Mouse (Mus musculus): ENCODE results near the gene Slc23a4. TPM values are rescaled to one million over a fixed set of nuclear protein-coding genes. Genes with fewer than 3 reads are reported as not detected.
A peak's percentile ranks its signal among the peaks of the same experiment; 100 is the strongest.

Gene Slc23a4
- total and polyA plus RNA-seq, 3 experiments, result 6.2 to 10.2 TPM; not detected in 1

DNA sequence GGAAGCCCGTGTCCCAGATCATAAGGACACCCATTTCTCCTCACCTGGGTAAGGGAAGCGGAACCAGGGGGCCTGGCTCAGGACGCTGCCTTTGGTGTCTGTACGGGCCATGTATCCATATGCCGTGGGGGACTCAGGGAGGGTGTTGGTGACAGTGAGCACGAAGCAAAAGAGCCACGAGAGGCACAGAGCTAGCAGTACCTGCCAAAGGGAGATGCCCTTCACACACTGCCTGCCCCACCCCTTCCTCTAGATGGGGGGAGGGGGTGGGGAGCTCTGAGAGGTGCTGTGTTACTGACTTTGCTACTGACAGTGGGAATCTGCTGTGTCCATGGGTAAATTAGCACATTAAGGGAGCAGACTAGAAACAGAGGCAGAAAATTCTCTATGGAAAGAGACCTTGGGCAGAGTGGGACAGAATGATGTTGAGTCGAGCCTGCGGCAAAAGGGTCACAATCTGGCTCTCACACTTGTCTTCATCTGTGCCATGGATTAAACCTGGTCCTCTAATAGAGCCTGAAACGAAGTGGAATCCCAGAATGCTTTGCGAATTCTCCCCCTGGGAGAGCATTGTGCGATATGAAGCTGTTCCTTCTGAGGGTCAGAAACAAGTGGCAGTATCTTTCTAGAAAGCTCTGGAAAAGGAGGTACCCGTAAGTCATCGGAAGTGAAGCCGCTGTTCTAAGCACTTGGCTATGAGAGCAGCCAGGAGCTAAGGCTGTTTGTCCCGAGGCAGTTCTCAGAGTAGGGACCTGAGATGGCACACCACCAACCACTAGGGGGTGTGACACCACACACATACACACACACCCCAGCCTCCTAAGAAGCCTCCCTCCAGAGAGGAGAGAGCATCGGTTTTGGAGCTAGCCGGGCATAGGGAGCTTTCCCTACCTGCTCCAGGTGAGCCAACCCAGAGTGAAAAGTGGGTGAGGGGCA, 33.0 kb downstream of the Slc23a4 start:
- no peak overlapping the region for H3K4me3 ChIP-seq (ENCODE audit: control insufficient read depth in 1 of 2, insufficient read depth in 1 of 2, low read depth in 2 of 2, low read length in 2 of 2)
- H3K4me1 ChIP-seq (ENCODE audit: control insufficient read depth in 1 of 2, insufficient read depth in 2 of 2, low read length in 2 of 2), result no peaks in the 10 kb centered on the region
- no peak overlapping the region for H3K9ac ChIP-seq (ENCODE audit: control insufficient read depth, low read depth, low read length, poor library complexity, severe bottlenecking)
- DNase-seq (ENCODE audit: low read depth, low spot score), result peak; percentile 65
- no peaks in the 10 kb centered on the region for H3K36me3 ChIP-seq (ENCODE audit: control insufficient read depth in 1 of 2, insufficient read depth in 2 of 2, low read length in 2 of 2)
- no peak overlapping the region for H3K27ac ChIP-seq (ENCODE audit: control insufficient read depth, low read depth, low read length)
- no peaks in the 10 kb centered on the region for H3K27me3 ChIP-seq (ENCODE audit: control insufficient read depth in 1 of 2, insufficient read depth in 2 of 2, low read length in 2 of 2)
- no peaks in the 10 kb centered on the region for H3K79me2 ChIP-seq (ENCODE audit: control insufficient read depth, insufficient read depth, low read length, poor library complexity)
- TF ChIP-seq RCOR1 (IDR thresholded peaks at IDR 0.05; ENCODE audit: low read depth, low read length), result no peak
- peak; percentile 61 for TF ChIP-seq SMC3 (IDR thresholded peaks at IDR 0.05; ENCODE audit: low read depth, low read length)
- TF ChIP-seq RAD21 (IDR thresholded peaks at IDR 0.05; ENCODE audit: low read depth, low read length), result peak; percentile 51
- peak; percentile 52 to 71 (median 71) for TF ChIP-seq CTCF (IDR thresholded peaks at IDR 0.05 in 2 of 3, conservative IDR thresholded peaks at IDR 0.05 in 1 of 3; ENCODE audit: control insufficient read depth in 1 of 3, insufficient read depth in 1 of 3, low read depth in 2 of 3, low read length in 3 of 3, poor library complexity in 1 of 3, severe bottlenecking in 1 of 3)
- no peaks in the 10 kb centered on the region for H3K9me3 ChIP-seq (replicated peaks; ENCODE audit: insufficient read depth, low read length)

DNA sequence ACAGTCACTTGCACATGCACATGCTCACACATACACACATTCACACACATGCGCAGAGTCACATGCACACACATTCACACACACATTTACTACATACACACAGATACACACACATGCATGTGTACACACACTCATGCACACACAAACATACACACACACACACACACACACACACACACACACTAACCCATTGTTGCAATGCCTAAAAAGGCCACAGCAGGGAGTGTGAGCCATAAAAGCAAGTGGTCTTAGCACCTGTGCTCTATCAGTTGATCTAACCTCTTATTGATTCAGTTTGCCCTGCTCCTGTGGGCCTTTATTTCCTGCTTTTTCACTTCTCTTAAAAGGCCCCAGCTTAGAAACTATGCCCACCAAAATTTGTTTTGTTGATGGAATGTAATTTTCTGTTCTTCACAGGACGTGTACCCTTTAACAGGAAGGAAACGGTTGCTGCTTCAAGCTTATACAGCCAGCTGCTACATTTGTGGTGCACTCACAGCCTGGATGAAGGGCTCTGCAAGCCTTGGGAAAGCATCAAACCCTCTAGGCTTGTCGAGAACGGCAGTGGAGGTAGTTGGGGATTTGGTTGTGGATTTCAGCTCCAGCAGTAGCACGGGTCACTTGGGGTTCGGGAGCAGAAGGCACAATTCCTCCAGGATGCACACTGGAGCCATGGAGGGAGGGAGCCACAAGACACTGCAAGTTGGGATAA, 36.1 kb downstream of the Slc23a4 start:
- Histone ChIP-seq H3K27ac (ENCODE audit: control insufficient read depth, low read depth, low read length) (no peak overlapping the region), H3K27me3 (ENCODE audit: control insufficient read depth in 1 of 2, insufficient read depth in 2 of 2, low read length in 2 of 2) (no peaks in the 10 kb centered on the region), H3K9me3 (replicated peaks; ENCODE audit: insufficient read depth, low read length) (no peaks in the 10 kb centered on the region), H3K4me3 (ENCODE audit: control insufficient read depth in 1 of 2, insufficient read depth in 1 of 2, low read depth in 2 of 2, low read length in 2 of 2) (no peak overlapping the region), H3K79me2 (ENCODE audit: control insufficient read depth, insufficient read depth, low read length, poor library complexity) (no peaks in the 10 kb centered on the region), H3K4me1 (ENCODE audit: control insufficient read depth in 1 of 2, insufficient read depth in 2 of 2, low read length in 2 of 2) (no peaks in the 10 kb centered on the region), H3K36me3 (ENCODE audit: control insufficient read depth in 1 of 2, insufficient read depth in 2 of 2, low read length in 2 of 2) (no peaks in the 10 kb centered on the region), H3K9ac (ENCODE audit: control insufficient read depth, low read depth, low read length, poor library complexity, severe bottlenecking) (no peak overlapping the region)
- TF ChIP-seq USF2 (IDR thresholded peaks at IDR 0.05; ENCODE audit: borderline replicate concordance in 1 of 2, insufficient read depth in 1 of 2, low read depth in 1 of 2, low read length in 2 of 2), result no peak
- DNase-seq (ENCODE audit: low read depth, low spot score), result no peak

DNA sequence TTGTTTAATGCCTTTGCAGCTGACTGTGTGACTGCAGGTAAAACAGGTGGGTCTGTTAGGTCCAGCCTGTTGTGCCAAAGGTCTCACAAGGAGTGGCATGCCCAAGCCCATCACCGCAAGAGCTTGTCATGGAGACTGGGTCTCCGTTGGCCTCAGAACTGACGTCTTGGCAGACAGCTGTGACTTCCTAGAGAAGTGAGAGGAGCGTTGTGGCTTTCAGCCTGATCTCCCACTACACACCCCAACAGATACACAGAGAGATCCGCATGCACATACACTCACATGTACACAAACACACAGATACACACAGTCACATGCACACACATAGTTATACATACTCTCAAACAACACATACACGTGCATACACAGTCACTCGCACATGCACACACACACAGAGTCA, 36.7 kb downstream of the Slc23a4 start:
- Histone ChIP-seq H3K9ac (ENCODE audit: control insufficient read depth, low read depth, low read length, poor library complexity, severe bottlenecking) (no peak overlapping the region), H3K4me3 (ENCODE audit: control insufficient read depth in 1 of 2, insufficient read depth in 1 of 2, low read depth in 2 of 2, low read length in 2 of 2) (no peak overlapping the region), H3K79me2 (ENCODE audit: control insufficient read depth, insufficient read depth, low read length, poor library complexity) (no peaks in the 10 kb centered on the region), H3K27me3 (ENCODE audit: control insufficient read depth in 1 of 2, insufficient read depth in 2 of 2, low read length in 2 of 2) (no peaks in the 10 kb centered on the region), H3K36me3 (ENCODE audit: control insufficient read depth in 1 of 2, insufficient read depth in 2 of 2, low read length in 2 of 2) (no peaks in the 10 kb centered on the region), H3K9me3 (replicated peaks; ENCODE audit: insufficient read depth, low read length) (no peaks in the 10 kb centered on the region), H3K4me1 (ENCODE audit: control insufficient read depth in 1 of 2, insufficient read depth in 2 of 2, low read length in 2 of 2) (no peaks in the 10 kb centered on the region), H3K27ac (ENCODE audit: control insufficient read depth, low read depth, low read length) (no peak overlapping the region)
- no peak for DNase-seq (ENCODE audit: low read depth, low spot score)
- TF ChIP-seq TAL1 (IDR thresholded peaks at IDR 0.05; ENCODE audit: low read length) (no peak), POLR2AphosphoS5 (IDR thresholded peaks at IDR 0.05; ENCODE audit: borderline replicate concordance, low read depth, low read length) (0 out of 2 replicates have a peak, but pooled peaks have one; percentile 56), HCFC1 (IDR thresholded peaks at IDR 0.05; ENCODE audit: low read depth, low read length) (no peak)
